Mouse (Mus musculus) liver, embryonic 12.5 days (tissue): ENCODE results near the gene Lrig2. TPM values are rescaled to one million over a fixed set of nuclear protein-coding genes. Genes with fewer than 3 reads are reported as not detected.

ENCODE experiments used
- ATAC-seq: fragments of 200-750 bp; cut with Nextera tagmentation; 2 replicates; pipeline ENCODE4 v1.8.0; 2017; ENCODE audit warnings: moderate number of reproducible peaks, mild to moderate bottlenecking, moderate library complexity
- H3K27ac ChIP-seq: fragments of 300-500 bp; sonication (generic); 2 replicates; pipeline ENCODE4 v1.5.1; 2016; ENCODE audit warnings: mild to moderate bottlenecking
- H3K27me3 ChIP-seq: fragments of 300-500 bp; sonication (generic); replicated peaks from 2 replicates; pipeline ENCODE4 v1.6.1; 2016; ENCODE audit warnings: mild to moderate bottlenecking, moderate library complexity
- H3K36me3 ChIP-seq: fragments of 300-500 bp; sonication (generic); 2 replicates; pipeline ENCODE4 v1.6.1; 2016; ENCODE audit warnings: mild to moderate bottlenecking, moderate library complexity
- H3K4me1 ChIP-seq: fragments of 300-500 bp; sonication (generic); 2 replicates; pipeline ENCODE4 v1.6.1; 2016
- H3K4me2 ChIP-seq: fragments of 300-500 bp; sonication (generic); 2 replicates; pipeline ENCODE4 v1.6.1; 2016; ENCODE audit warnings: mild to moderate bottlenecking, moderate library complexity
- H3K4me3 ChIP-seq: fragments of 300-500 bp; sonication (generic); 2 replicates; pipeline ENCODE4 v1.5.1; 2016; ENCODE audit warnings: mild to moderate bottlenecking, moderate library complexity
- H3K9ac ChIP-seq: fragments of 300-500 bp; sonication (generic); 2 replicates; pipeline ENCODE4 v1.6.1; 2016; ENCODE audit warnings: mild to moderate bottlenecking, moderate library complexity
- H3K9me3 ChIP-seq: fragments of 300-500 bp; sonication (generic); replicated peaks from 2 replicates; pipeline ENCODE4 v1.6.1; 2016; ENCODE audit warnings: mild to moderate bottlenecking, moderate library complexity
- WGBS: fragments of 180-500 bp; shearing (Covaris S2); methylation state at CpG from one replicate; pipeline ENCODE4 v1.1.7; 2016; ENCODE audit not compliant: insufficient replicate concordance; 5-methylcytosine and 5-hydroxymethylcytosine counted together
- polyA plus RNA-seq: library from polyadenylated mRNA; unstranded; fragments of >200 nt; fragmentation: Nextera tagmentation; extraction: Ambion mirVana; gene quantifications from 2 replicates; pipeline ENCODE4 v1.2.1, GENCODE M21; 2016

Gene Lrig2
- polyA plus RNA-seq, 1 experiment from 2014 or later: 5.4 TPM

DNA sequence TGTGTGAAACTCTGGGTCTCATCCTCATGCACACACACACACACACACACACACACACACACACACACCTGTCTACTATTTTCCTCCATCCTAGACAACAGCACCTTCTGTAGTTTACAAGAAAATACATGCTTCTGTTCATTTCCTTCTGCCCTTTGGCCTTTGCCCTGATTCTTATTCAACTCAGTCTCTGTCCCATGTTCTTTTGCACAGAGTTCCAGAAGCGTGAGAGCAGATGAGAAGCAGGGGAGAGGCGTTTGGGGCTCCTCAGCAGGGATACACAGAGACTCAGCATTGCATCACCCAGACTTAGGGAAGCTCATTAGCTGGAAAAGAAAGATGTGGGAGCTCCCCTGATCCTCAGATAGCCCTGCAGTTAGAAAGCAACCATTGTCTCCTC, 13.8 kb upstream of the Lrig2 start:
- no peaks in the 10 kb centered on the region for H3K4me1 ChIP-seq
- no peaks in the 10 kb centered on the region for H3K36me3 ChIP-seq
- ATAC-seq: no peak
- H3K4me2 ChIP-seq: no peak overlapping the region
- no peak overlapping the region for H3K9ac ChIP-seq
- no peak overlapping the region for H3K4me3 ChIP-seq
- no peak overlapping the region for H3K27ac ChIP-seq
- no peaks in the 10 kb centered on the region for H3K27me3 ChIP-seq
- H3K9me3 ChIP-seq: no peaks in the 10 kb centered on the region
- 31% methylated on average over 2 of the region's 2 CpGs for WGBS

DNA sequence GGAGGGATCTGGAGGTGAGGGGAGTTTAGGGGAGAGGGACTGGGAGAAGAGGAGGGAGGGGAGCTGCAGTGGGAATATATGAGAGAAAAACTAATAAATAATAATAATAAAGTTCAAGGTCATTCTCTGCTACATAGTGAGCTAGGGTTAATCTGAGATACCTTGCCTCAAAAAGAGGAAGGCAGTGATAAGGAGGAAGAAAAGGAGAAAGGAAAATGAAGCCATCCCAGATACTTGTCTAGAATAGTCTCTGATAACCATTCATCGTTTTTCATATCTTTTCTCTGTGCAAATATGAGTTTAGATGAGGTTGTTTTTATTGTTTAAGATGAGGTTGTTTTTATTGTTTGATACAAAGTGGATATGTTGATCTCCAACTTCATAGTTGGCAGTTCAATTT, 13.3 kb upstream of the Lrig2 start:
- Histone ChIP-seq H3K4me3 (no peak overlapping the region), H3K9ac (no peak overlapping the region), H3K36me3 (no peaks in the 10 kb centered on the region), H3K4me2 (no peak overlapping the region), H3K9me3 (no peaks in the 10 kb centered on the region), H3K27ac (no peak overlapping the region), H3K27me3 (no peaks in the 10 kb centered on the region), H3K4me1 (no peaks in the 10 kb centered on the region)
- no peak for ATAC-seq
- WGBS: 44% methylated on average over 1 of the region's 1 CpGs

DNA sequence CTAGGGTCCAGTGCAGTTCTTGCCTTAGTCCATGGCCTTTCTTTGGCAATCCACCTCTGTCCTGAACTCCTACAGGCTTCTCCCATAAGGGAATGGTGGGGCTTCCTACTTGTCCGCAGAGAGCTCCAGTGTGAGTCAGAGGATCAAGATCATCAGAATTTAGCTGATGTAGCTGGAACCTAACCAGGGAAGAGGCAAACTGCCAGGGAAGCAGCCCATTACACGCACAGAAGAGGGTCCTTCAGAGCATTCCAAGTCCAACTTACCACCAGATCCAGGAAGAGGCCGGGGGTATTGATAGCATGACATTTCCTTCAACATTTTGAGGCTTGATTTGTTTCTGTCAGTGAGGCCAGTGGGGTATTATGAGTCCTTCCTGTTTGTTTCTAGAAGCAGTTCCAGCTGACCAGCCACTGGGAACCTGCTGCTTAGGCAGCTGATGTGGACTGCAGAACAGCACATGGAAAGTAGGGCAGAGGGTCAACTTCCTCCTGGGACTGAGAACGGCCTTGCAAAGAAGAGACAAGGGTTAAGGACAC, 11.7 kb upstream of the Lrig2 start:
- H3K9me3 ChIP-seq: no peaks in the 10 kb centered on the region
- no peaks in the 10 kb centered on the region for H3K36me3 ChIP-seq
- H3K9ac ChIP-seq: no peak overlapping the region
- H3K4me3 ChIP-seq: no peak overlapping the region
- WGBS: 42% methylated on average over 4 of the region's 4 CpGs
- ATAC-seq: peak; percentile 57; the same call in 1 of the 2 replicates
- H3K27me3 ChIP-seq: no peaks in the 10 kb centered on the region
- no peaks in the 10 kb centered on the region for H3K4me1 ChIP-seq
- H3K4me2 ChIP-seq: no peak overlapping the region
- peak overlapping the region; percentile 7; the same call in 1 of the 2 replicates for H3K27ac ChIP-seq

DNA sequence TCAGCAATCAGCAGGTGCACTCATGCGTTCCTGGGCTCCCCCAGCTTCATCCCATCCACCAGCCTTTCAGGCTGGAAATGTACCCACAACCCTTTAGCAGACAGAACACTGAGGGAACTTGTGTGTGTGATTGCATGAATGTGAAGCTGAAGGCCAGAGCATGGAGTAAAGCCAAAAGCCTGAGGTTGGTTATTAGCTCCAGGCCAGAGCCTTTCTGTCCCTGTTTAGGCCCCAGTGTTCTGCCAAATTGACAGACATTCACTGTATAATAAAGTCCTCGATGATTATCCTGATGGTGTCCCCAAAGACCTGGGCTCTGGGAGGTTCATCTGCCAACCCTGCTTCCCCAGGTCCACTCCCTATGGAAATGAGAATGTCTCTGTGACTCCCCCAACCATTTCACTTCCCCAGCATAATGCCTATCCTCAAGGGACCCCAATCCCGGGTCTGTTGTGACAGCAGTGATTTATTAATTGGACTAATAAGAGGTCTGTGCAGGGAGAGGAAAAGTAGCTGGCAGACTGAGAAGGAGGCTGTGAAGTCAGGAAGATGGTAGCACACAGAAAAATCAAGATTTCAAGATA, 9.7 kb upstream of the Lrig2 start:
- H3K36me3 ChIP-seq: no peaks in the 10 kb centered on the region
- no peak overlapping the region for H3K27ac ChIP-seq
- no peaks in the 10 kb centered on the region for H3K9me3 ChIP-seq
- no peak overlapping the region for H3K9ac ChIP-seq
- H3K4me2 ChIP-seq: no peak overlapping the region
- H3K4me3 ChIP-seq: no peak overlapping the region
- H3K27me3 ChIP-seq: no peaks in the 10 kb centered on the region
- ATAC-seq: no peak
- WGBS: 62% methylated on average over 3 of the region's 3 CpGs
- H3K4me1 ChIP-seq: no peaks in the 10 kb centered on the region

DNA sequence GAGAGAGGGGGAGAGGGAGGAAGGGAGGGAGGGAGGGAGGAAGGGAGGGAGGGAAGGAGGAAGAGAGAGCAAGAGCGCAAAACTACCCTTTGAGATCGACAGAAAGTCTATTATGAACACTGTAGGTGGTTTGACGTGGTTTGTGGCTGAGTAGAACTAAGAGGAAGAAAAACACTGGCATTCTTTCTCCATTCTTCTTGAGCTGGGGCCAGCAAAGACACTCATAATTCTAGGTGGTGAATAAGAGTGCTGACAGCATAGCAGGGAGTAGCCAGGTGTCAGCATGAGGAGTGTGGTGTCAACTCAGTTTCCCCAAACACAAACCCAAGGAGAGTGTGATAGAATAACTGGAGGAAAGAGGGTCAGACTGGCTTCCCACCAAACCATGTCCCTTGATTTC, 8.8 kb upstream of the Lrig2 start:
- Histone ChIP-seq H3K27me3 (no peaks in the 10 kb centered on the region), H3K36me3 (no peaks in the 10 kb centered on the region), H3K4me1 (no peaks in the 10 kb centered on the region), H3K4me2 (no peak overlapping the region), H3K9ac (no peak overlapping the region), H3K27ac (no peak overlapping the region), H3K4me3 (no peak overlapping the region), H3K9me3 (no peaks in the 10 kb centered on the region)
- WGBS: 26% methylated on average over 3 of the region's 3 CpGs
- no peak for ATAC-seq

DNA sequence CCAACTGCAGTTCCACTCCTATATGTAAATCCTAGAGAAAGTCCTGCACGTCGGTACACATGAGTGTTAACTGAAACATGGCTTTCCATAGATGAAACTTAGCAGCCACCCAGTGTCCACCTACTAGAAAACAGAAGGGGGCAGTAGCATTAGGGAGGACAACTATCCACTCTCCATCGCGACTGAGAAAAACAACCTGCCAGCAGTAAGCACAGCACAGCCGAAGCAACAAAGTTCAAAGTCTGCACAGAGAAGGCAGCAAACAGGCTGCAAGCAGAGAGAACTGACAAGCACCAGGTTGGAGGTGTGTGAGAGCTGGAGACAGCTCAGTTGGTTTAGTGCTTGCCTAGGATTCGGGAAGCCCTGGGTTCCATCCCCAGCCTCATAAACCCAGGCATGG, 7.2 kb upstream of the Lrig2 start:
- H3K4me1 ChIP-seq: no peaks in the 10 kb centered on the region
- no peak overlapping the region for H3K27ac ChIP-seq
- H3K9ac ChIP-seq: no peak overlapping the region
- peak; percentile 31; the same call in 1 of the 2 replicates for ATAC-seq
- no peak overlapping the region for H3K4me2 ChIP-seq
- no peak overlapping the region for H3K4me3 ChIP-seq
- no peaks in the 10 kb centered on the region for H3K36me3 ChIP-seq
- H3K9me3 ChIP-seq: no peaks in the 10 kb centered on the region
- no peaks in the 10 kb centered on the region for H3K27me3 ChIP-seq
- 51% methylated on average over 6 of the region's 6 CpGs for WGBS

DNA sequence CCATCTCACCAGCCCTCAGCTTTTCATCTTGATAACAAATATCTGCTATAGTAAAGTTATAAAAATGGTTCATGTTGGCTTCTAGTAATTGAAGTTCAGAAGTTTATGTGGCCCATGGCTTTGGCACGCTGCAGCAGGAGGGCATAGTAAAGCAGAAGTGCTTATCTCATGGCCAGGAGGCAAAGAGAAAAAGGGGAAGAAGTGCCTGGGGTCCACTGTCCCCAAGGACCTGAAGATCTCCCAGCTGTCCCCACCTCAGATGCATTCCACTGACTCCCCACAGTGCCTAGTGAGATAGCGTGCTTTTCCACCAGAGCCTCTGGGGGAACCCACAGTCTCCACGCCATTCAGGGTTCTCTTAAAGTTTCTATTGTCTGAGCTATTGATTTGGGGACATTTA, 6.7 kb upstream of the Lrig2 start:
- H3K9me3 ChIP-seq: no peaks in the 10 kb centered on the region
- no peak for ATAC-seq
- H3K4me2 ChIP-seq: no peak overlapping the region

DNA sequence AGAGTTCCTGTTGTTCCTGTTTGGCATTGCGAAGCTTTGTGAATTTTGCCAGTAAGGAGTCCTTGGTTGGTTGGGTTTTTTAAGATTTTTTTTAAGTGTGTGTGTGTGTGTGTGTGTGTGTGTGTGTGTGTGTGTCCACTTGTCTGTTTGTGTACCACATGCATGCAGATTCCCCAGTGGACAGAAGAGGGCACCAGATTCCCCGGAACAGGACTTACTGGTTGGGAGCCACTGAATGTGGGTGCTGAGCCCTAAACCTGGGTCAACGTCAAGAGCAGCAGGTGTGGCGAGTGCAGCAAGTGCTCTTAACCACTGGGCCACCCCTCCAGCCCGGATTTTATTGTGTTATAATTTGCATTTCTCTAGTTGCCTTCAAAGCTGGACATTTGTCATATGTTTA, 5.4 kb upstream of the Lrig2 start:
- Histone ChIP-seq H3K4me1 (peaks cover 11% of the 10 kb centered on the region), H3K36me3 (no peaks in the 10 kb centered on the region), H3K9ac (no peak overlapping the region), H3K4me2 (no peak overlapping the region), H3K9me3 (no peaks in the 10 kb centered on the region), H3K27me3 (no peaks in the 10 kb centered on the region), H3K27ac (no peak overlapping the region), H3K4me3 (no peak overlapping the region)
- WGBS: 71% methylated on average over 5 of the region's 5 CpGs
- ATAC-seq: no peak

More for the DNA sequence above, 6.7 kb upstream of the Lrig2 start:
- 42% methylated on average over 3 of the region's 3 CpGs for WGBS
- no peak overlapping the region for H3K9ac ChIP-seq
- no peaks in the 10 kb centered on the region for H3K4me1 ChIP-seq
- no peaks in the 10 kb centered on the region for H3K27me3 ChIP-seq
- H3K4me3 ChIP-seq: no peak overlapping the region
- H3K36me3 ChIP-seq: no peaks in the 10 kb centered on the region
- H3K27ac ChIP-seq: no peak overlapping the region

DNA sequence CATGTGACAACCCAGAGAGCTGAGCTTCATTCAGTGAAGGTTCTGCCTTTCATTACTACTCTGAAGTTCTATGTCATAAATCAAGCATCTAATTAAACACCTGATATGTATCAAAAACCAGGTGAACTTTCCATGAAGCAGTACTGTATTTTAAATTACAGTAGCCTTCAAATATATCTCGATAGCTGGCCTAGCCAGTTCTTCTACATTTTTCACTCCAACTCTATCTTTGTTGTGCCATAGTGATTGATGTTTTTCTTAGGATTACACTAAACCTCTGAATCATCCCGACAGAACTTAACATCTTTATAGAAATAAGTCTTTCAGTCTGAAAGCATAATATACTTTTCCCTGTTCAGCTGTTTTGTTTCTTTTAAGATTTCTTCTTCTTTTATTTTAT, 2.8 kb upstream of the Lrig2 start:
- H3K9me3 ChIP-seq: no peaks in the 10 kb centered on the region
- no peak overlapping the region for H3K4me2 ChIP-seq
- no peak overlapping the region for H3K4me3 ChIP-seq
- H3K4me1 ChIP-seq: peaks cover 23% of the 10 kb centered on the region
- no peak for ATAC-seq
- no peak overlapping the region for H3K9ac ChIP-seq
- H3K36me3 ChIP-seq: no peaks in the 10 kb centered on the region
- no peak overlapping the region for H3K27ac ChIP-seq
- H3K27me3 ChIP-seq: no peaks in the 10 kb centered on the region
- 77% methylated on average over 2 of the region's 2 CpGs for WGBS

DNA sequence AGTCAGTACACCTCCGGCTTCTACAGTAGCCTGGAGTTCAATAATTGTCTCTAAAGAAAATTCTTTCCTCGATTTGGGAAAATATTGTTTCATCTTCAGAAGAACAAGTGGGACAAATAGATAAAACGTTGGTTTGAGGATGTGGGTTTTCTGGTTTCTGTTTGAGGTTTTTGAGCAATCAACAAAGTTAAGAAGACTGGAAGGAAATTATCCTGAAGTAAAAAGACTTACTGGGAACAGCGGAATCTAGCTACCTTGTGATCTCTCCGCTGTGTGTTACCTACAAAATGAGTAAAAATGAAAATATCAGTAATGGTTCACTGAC, 668 bp upstream of the Lrig2 start:
- peak overlapping the region; percentile 82 for H3K4me2 ChIP-seq
- no peaks in the 10 kb centered on the region for H3K36me3 ChIP-seq
- WGBS: 6% methylated on average over 5 of the region's 5 CpGs
- peaks cover 33% of the 10 kb centered on the region for H3K4me1 ChIP-seq
- peak overlapping the region; percentile 98 for H3K4me3 ChIP-seq
- peak overlapping the region; percentile 93 for H3K27ac ChIP-seq
- no peak for ATAC-seq
- peak overlapping the region; percentile 77 for H3K9ac ChIP-seq
- H3K9me3 ChIP-seq: no peaks in the 10 kb centered on the region
- H3K27me3 ChIP-seq: no peaks in the 10 kb centered on the region

DNA sequence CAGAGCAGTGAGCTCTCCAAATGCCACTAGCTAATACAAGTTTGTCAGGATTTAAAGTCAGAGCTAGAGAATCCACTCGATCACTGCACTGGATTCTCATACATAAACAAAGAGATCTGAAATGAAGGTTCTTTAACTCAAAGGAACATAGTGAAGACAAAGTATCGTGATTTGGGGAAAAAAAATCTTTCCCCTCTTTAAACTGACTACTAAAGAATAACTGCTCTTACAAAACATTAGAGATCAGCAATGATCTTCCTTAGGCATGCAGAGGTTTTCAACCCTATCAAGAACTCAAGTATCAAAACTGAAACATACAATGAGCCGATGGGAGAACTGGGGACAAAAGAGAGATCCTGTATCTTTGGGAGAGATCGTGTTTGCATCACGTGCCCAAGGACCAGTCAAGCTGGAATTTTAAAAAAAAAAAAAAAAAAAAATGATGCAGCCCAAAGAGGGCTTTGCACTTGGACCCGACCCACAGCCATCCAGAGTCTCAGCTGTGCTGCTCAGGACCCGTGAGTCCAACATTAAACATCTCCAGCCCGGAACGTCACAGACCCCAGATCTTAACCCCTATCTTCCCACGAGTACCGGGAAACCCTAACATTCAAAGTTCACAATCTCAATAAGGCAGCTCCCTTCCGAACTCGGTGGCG, 818 bp downstream of the Lrig2 start:
- Histone ChIP-seq H3K9ac (peak overlapping the region; percentile 93), H3K36me3 (no peaks in the 10 kb centered on the region), H3K27me3 (no peaks in the 10 kb centered on the region), H3K27ac (peak overlapping the region; percentile 93), H3K9me3 (no peaks in the 10 kb centered on the region), H3K4me2 (peak overlapping the region; percentile 82), H3K4me3 (peak overlapping the region; percentile 98), H3K4me1 (peaks cover 37% of the 10 kb centered on the region)
- ATAC-seq: no peak
- 2% methylated on average over 14 of the region's 14 CpGs for WGBS

DNA sequence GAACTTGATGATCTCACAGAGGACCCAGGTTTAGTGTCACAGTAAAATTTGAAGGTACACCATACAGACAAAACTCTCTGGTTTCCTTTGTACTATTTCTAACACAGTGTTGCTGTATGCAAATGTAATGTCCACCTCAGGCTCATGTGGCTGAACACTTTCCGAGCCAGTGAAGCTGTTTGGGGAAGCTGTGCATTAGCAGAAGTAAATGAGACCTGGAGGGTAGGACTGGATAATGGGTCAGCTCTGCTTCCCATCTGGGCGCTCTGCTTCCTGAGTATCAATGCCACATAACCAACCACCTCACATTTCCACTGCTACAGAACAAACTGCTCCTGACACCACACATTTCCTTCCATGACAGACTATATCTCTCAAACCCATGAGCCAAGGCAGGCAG, 10.1 kb downstream of the Lrig2 start:
- Histone ChIP-seq H3K27me3 (no peaks in the 10 kb centered on the region), H3K4me3 (no peak overlapping the region), H3K27ac (no peak overlapping the region), H3K4me2 (no peak overlapping the region), H3K9ac (no peak overlapping the region), H3K36me3 (peaks cover 3% of the 10 kb centered on the region; the same call in 1 of the 2 replicates), H3K9me3 (no peaks in the 10 kb centered on the region), H3K4me1 (peaks cover 3% of the 10 kb centered on the region)
- 53% methylated on average over 2 of the region's 2 CpGs for WGBS
- no peak for ATAC-seq
